Mouse (Mus musculus) E14TG2a.4 (cell line): ENCODE data around the gene Rims4.
A peak's percentile ranks its signal among the peaks of the same experiment; 100 is the strongest.

Experiments used
- CTCF ChIP-seq: conservative IDR thresholded peaks from 2 replicates; pipeline ENCODE4 v1.5.1; 2014; ENCODE audit warnings: low read length
- NANOG ChIP-seq: IDR thresholded peaks from 2 replicates; pipeline ENCODE4 v1.6.1; 2014; ENCODE audit warnings: borderline replicate concordance, low read length, mixed read lengths
- POU5F1 ChIP-seq: IDR thresholded peaks from 2 replicates; pipeline ENCODE4 v1.6.1; 2014; ENCODE audit warnings: low read length, borderline replicate concordance

GRCm38 (mm10) chr2:163882859-163883652, 35.4 kb downstream of the Rims4 start:
- TF ChIP-seq CTCF (no peak), POU5F1 (no peak), NANOG (peak; percentile 62; the same call in 1 of the 2 replicates)
